ENCODE assay signal across 17 mouse cellular contexts in genomic region chr13:10019252-10019651, GRCm38 (mm10).
DNase-seq lines count a peak whose midpoint lies in the region; ATAC-seq lines count a peak whose summit lies in the region.
"Had no signal": no experiment of that assay in that cellular context is flagged by ENCODE, and none has a peak within 500 bp of the region (broad histone marks: within the 10 kb centered on the region; RNA-seq: fewer than 3 reads in every experiment).

No protein-coding gene starts in this region.

- no peak for DNase-seq in frontal cortex, postnatal 36 days (ENCODE audit: low spot score in 2 of 2)
- DNase-seq in 416B (ENCODE audit: low read depth): peak; percentile 61
- peak; percentile 37 for DNase-seq in brain, adult 2 months (ENCODE audit: low read depth, low spot score)
- DNase-seq in left cerebral cortex, adult 9 months (ENCODE audit: low spot score in 2 of 2): no peak
- DNase-seq in embryo, embryonic 11 days: no peak
- DNase-seq in adrenal gland, adult 8-10 months: no peak
- DNase-seq: adrenal gland, postnatal 10 days; cerebellum, adult 11-12 months; cerebellum, adult 9-10 months; cerebellum, postnatal 25 days; gastrocnemius, postnatal 14 days; heart, postnatal 36 days had no signal

- ATAC-seq in frontal cortex, adult (ENCODE audit: low TSS enrichment): peak; percentile 53; the same call in 1 of the 2 replicates
- peak; percentile 56; the same call in 1 of the 2 replicates for ATAC-seq in megakaryocyte, adult 5-6 weeks (ENCODE audit: poor library complexity, severe bottlenecking)
- ATAC-seq: forebrain, embryonic 13.5 days; hindbrain, embryonic 16.5 days; inflammation-experienced regulatory T-cells, adult 6 months had no signal

Comparison
In these comparisons a context has a peak if more than half of its experiments do, and no peak if none do; other contexts are left out.
1. DNase-seq: peak in 416B (single experiment) and brain, adult 2 months (single experiment); none in frontal cortex, postnatal 36 days (0 of 2), left cerebral cortex, adult 9 months (0 of 2), embryo, embryonic 11 days (single experiment) and adrenal gland, adult 8-10 months (single experiment).